Mouse (Mus musculus) lung, embryonic 14.5 days (tissue): ENCODE data around the gene Klhl25. TPM values are rescaled to one million over a fixed set of nuclear protein-coding genes. Genes with fewer than 3 reads are reported as not detected.
"Not testable (repeated sequence)": the region's sequence is repeated elsewhere in the genome, so short reads cannot be mapped to it uniquely, and the experiment has no call there.

Experiments used
- ATAC-seq: fragments of 200-750 bp; cut with Nextera tagmentation; 2 replicates; pipeline ENCODE4 v1.8.0; 2017; ENCODE audit warnings: mild to moderate bottlenecking, moderate TSS enrichment, moderate library complexity; ENCODE audit not compliant: insufficient read depth
- DNase-seq: peaks from one replicate; pipeline ENCODE4 v3.0.0-alpha.2; 2015
- H3K27ac ChIP-seq: fragments of 300-500 bp; sonication (generic); 2 replicates; pipeline ENCODE4 v1.5.1; 2014; ENCODE audit warnings: low read depth, mild to moderate bottlenecking, moderate library complexity
- H3K27me3 ChIP-seq: fragments of 300-500 bp; sonication (generic); 2 replicates; pipeline ENCODE4 v1.6.1; 2014; ENCODE audit warnings: low read length, control low read depth; ENCODE audit not compliant: insufficient read depth
- H3K36me3 ChIP-seq: fragments of 300-500 bp; sonication (generic); 2 replicates; pipeline ENCODE4 v1.6.1; 2014; ENCODE audit warnings: control low read depth; ENCODE audit not compliant: insufficient read depth
- H3K4me1 ChIP-seq: fragments of 300-500 bp; sonication (generic); 2 replicates; pipeline ENCODE4 v1.6.1; 2014; ENCODE audit warnings: antibody characterized with exemption, control low read depth; ENCODE audit not compliant: insufficient read depth
- H3K4me2 ChIP-seq: fragments of 300-500 bp; sonication (generic); 2 replicates; pipeline ENCODE4 v1.6.1; 2014; ENCODE audit warnings: mild to moderate bottlenecking
- H3K4me3 ChIP-seq: fragments of 300-500 bp; sonication (generic); 2 replicates; pipeline ENCODE4 v1.5.1; 2014; ENCODE audit warnings: low read depth, low read length
- H3K9ac ChIP-seq: fragments of 300-500 bp; sonication (generic); 2 replicates; pipeline ENCODE4 v1.6.1; 2014
- H3K9me3 ChIP-seq: fragments of 300-500 bp; sonication (generic); 2 replicates; pipeline ENCODE4 v1.6.1; 2016; ENCODE audit warnings: low read depth, low read length, control low read depth
- CTCF ChIP-seq: IDR thresholded peaks from 2 replicates; pipeline ENCODE4 v1.5.1; 2016; ENCODE audit warnings: antibody characterized with exemption, low read depth
- WGBS: fragments of 180-500 bp; shearing (Covaris S2); extraction: QIAGEN DNeasy Blood & Tissue Kit; methylation state at CpG from one replicate; pipeline ENCODE4 v1.1.7; 2014; 5-methylcytosine and 5-hydroxymethylcytosine counted together
- polyA plus RNA-seq: library from polyadenylated mRNA; unstranded; fragments of >200 nt; fragmentation: Nextera tagmentation; extraction: Ambion mirVana; gene quantifications from 2 replicates; pipeline ENCODE4 v1.2.1, GENCODE M21; 2014

Gene Klhl25
- polyA plus RNA-seq, 1 experiment from 2014 or later: 18.6 TPM

DNA sequence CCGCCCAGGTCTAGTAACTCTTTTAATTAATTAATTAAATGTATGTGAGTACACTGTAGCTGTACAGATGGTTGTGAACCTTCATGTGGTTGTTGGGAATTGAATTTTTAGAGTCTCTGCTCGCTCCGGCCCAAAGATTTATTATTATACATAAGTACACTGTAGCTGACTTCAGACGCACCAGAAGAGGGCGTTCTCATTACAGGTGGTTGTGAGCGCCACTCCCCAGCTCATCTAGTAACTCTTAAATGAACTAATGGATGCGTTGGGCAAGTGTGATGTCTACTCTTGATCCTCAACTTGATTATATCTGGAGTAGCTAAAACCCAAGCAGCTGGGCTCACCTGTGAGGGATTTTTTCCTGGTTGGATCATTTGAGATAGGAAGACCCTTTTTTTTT is 1.2 kb upstream of the Klhl25 start:
- ATAC-seq (no peak), DNase-seq (no peak)
- Histone ChIP-seq H3K9ac (no peak overlapping the region), H3K27me3 (no peaks in the 10 kb centered on the region), H3K27ac (no peak overlapping the region), H3K36me3 (peaks cover 5% of the 10 kb centered on the region; the same call in 1 of the 2 replicates), H3K4me1 (peaks cover 4% of the 10 kb centered on the region), H3K4me3 (no peak overlapping the region), H3K4me2 (no peak overlapping the region; the same call in 1 of the 2 replicates), H3K9me3 (no peaks in the 10 kb centered on the region)
- 48% methylated on average over 7 of the region's 7 CpGs for WGBS
- no peak for TF ChIP-seq CTCF

DNA sequence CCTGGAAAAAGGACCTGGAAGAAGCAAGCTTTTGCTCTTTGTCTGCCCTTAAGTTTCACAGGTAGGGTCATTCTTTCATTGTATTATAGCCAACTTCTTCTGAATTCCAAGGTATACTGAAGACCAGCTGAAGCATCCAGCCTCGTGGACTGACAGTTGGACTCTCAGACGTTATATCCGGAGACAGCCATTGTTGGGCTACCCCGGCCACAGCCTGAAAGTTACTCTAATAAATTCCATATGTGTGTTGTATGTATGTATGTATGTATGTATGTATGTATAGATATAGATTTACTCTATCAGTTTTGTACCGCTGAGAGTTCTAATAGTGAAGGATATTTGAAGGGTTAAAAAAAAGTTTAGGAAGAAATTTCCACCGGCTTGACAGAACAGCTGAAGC is 621 bp upstream of the Klhl25 start:
- peak; percentile 3; the same call in 1 of the 2 replicates for ATAC-seq
- WGBS: 5% methylated on average over 6 of the region's 6 CpGs
- no peaks in the 10 kb centered on the region for H3K9me3 ChIP-seq
- no peaks in the 10 kb centered on the region for H3K27me3 ChIP-seq
- peak overlapping the region; percentile 88 for H3K4me3 ChIP-seq
- H3K4me1 ChIP-seq: peaks cover 8% of the 10 kb centered on the region
- DNase-seq: no peak
- peak overlapping the region; percentile 90 for H3K27ac ChIP-seq
- peak overlapping the region; percentile 52 for H3K9ac ChIP-seq
- peaks cover 5% of the 10 kb centered on the region; the same call in 1 of the 2 replicates for H3K36me3 ChIP-seq
- peak overlapping the region; percentile 66 for H3K4me2 ChIP-seq
- TF ChIP-seq CTCF: no peak

DNA sequence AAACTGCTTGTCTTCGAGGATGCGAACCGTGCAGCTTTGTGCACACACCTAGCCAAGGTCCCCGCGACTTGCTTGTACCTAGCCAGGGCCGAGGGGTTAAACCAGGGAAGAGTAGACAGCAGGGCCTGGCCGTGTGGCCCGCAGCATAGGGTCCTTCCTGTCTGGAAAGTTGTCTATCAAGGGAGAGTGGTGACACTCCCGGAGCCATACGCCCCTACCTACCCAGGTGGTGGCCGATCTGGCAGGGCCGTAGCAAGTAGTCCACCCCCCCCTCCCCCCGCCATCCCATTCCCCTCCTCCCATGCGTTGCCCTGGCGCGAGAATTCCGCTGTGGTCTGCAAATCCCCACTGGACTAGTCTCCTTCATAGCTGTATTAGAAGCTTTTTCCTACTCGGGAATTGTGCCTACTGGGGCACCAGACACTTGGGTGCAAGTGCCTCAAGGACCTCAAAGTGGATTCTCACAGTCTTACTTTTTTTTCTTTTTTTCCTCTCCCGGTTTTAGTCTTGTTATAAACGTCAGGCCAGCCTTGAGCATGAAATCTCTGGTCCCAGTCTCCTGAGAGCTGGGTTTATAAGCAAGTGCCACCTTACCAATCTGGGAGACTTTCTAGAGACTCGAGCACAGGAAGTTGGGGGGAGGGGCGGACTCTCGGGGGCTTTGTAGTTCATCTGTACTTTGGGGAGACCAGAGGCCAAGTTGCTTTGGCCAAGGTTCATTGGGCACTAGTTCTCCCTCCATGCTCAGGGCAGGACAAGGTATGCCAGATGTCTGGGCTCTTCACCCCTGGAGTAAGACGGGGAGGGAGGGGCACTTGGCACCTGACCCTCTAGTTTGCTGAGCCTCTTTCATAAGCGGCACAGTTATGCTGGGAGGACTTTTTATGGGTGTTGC is 913 bp downstream of the Klhl25 start:
- Histone ChIP-seq H3K4me3 (peak overlapping the region; percentile 88), H3K9ac (peak overlapping the region; percentile 94), H3K4me2 (peak overlapping the region; percentile 66), H3K27ac (peak overlapping the region; percentile 90), H3K4me1 (peaks cover 10% of the 10 kb centered on the region), H3K9me3 (no peaks in the 10 kb centered on the region), H3K27me3 (no peaks in the 10 kb centered on the region), H3K36me3 (peaks cover 5% of the 10 kb centered on the region; the same call in 1 of the 2 replicates)
- DNase-seq: peak; percentile 45
- TF ChIP-seq CTCF: no peak
- peak; percentile 41; the same call in 1 of the 2 replicates for ATAC-seq
- 3% methylated on average over 25 of the region's 25 CpGs for WGBS

DNA sequence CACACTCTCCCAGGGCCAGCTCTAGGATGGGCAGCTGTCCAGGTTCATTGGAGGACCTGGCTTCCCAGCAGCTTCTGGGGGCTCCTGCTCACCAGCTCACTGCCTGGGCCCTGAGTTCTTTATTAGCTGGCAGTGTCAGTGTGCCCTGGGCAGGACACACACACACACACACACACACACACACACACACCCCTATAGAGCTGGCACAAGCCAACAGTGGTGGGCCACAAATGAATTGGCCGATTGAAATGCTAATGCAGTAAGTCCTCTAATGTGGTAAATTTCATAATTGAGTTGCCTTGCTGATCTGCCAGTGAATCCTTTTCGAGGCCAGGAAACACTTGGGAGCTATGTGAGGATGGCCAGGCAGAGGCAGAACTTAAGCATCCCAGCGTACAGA is 2.3 kb downstream of the Klhl25 start:
- not testable (repeated sequence) for H3K9ac ChIP-seq, H3K27ac ChIP-seq, ATAC-seq, H3K27me3 ChIP-seq, H3K36me3 ChIP-seq, DNase-seq, H3K4me3 ChIP-seq, H3K4me2 ChIP-seq, H3K9me3 ChIP-seq
- 67% methylated on average over 1 of the region's 3 CpGs for WGBS
- H3K4me1 ChIP-seq: peaks cover 17% of the 10 kb centered on the region

DNA sequence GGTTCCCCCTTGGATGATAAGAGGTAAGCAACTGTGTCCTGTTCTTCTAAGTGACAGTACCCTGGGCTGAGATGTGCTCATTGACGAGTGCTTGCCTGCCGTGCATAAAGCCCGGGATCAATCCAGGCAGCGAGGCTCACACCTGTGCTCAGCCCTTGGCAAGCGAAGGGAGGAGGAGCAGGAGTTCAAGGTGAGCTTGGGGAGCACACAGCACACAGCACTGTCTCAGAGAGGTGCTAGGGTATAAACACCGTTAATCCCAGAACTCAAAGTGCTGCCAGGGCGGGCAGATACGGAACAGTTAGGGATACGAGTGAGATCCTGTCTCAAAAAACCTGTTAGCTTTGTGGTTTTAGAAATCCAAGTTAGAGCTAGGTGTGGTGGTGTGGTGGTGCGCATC is 3.2 kb downstream of the Klhl25 start:
- H3K4me2 ChIP-seq: no peak overlapping the region
- 81% methylated on average over 10 of the region's 10 CpGs for WGBS
- ATAC-seq (no peak), DNase-seq (no peak)
- H3K27me3 ChIP-seq: no peaks in the 10 kb centered on the region
- peaks cover 5% of the 10 kb centered on the region; the same call in 1 of the 2 replicates for H3K36me3 ChIP-seq
- TF ChIP-seq CTCF: no peak
- no peak overlapping the region for H3K27ac ChIP-seq
- peaks cover 19% of the 10 kb centered on the region for H3K4me1 ChIP-seq
- no peak overlapping the region for H3K9ac ChIP-seq
- H3K9me3 ChIP-seq: no peaks in the 10 kb centered on the region
- no peak overlapping the region for H3K4me3 ChIP-seq

DNA sequence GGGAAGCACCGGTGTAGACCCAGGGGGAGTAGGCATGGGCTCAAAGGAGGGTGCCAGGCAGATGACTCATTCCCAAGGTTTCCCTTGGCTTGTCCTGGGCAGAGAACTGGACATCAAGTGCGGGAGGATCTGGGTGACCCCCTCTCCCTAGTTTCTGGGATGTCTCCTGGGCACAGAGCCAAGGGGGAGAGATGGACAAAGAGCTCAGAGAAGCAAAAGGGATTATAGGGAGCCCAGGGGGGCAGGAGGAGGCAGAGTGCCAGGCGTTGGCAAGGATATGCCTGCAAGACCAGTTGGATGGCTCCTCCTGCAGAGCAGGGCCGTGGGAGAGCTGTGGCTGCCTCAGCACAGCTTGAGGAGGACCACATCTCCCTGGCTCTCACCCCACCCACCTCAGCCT is 4.3 kb downstream of the Klhl25 start:
- ATAC-seq (no peak), DNase-seq (peak; percentile 32)
- Histone ChIP-seq H3K9ac (peak overlapping the region; percentile 8; the same call in 1 of the 2 replicates), H3K27me3 (no peaks in the 10 kb centered on the region), H3K27ac (0 out of 2 replicates have a peak overlapping the region, but pooled peaks have one; percentile 15), H3K4me3 (no peak overlapping the region), H3K9me3 (no peaks in the 10 kb centered on the region), H3K4me1 (peaks cover 19% of the 10 kb centered on the region), H3K36me3 (peaks cover 5% of the 10 kb centered on the region; the same call in 1 of the 2 replicates), H3K4me2 (no peak overlapping the region)
- WGBS: 62% methylated on average over 4 of the region's 4 CpGs
- no peak for TF ChIP-seq CTCF

DNA sequence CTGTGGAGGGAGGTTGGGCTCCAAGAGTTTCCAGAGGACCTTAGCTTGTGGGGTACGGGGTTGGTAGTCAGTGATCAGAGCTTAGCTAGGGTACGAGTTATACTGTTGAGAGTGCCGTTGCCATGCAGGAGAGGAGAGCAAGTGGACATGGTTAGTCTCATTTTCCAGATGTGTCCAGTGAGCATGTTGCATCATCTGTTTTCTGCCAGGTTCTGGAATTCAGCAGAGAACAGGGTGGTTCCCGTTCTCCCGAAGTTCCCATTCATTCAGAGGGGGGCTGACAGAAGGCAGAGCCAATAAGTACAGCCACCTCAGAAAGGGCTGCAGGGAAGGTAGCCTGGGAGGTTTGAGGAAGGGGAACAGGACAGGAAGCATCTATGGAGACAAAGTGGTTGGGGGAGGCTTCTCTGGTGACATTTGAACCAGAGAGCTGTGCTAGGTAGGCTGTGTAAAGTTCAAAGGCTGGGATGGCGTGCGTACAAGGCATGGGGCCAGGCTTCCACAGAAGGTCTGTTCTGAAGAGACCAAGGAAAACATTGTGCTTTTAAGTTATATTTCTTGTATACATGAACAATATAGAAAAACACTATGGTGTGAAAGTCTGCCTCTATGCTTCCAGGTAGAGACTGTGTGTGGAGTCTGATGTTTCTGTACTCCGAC is 5.2 kb downstream of the Klhl25 start:
- DNase-seq: no peak
- Histone ChIP-seq H3K4me3 (no peak overlapping the region), H3K27ac (no peak overlapping the region), H3K9ac (no peak overlapping the region), H3K9me3 (no peaks in the 10 kb centered on the region), H3K27me3 (no peaks in the 10 kb centered on the region), H3K36me3 (peaks cover 5% of the 10 kb centered on the region; the same call in 1 of the 2 replicates), H3K4me2 (no peak overlapping the region), H3K4me1 (peaks cover 19% of the 10 kb centered on the region)
- WGBS: 75% methylated on average over 8 of the region's 8 CpGs
- ATAC-seq: no peak
- TF ChIP-seq CTCF: no peak
